ENCODE assay signal across 25 mouse cellular contexts in genomic region chr9:47999632-48000031, GRCm38 (mm10).
DNase-seq lines count a peak whose midpoint lies in the region; ATAC-seq lines count a peak whose summit lies in the region.
"Had no signal": no experiment of that assay in that cellular context is flagged by ENCODE, and none has a peak within 500 bp of the region (broad histone marks: within the 10 kb centered on the region; RNA-seq: fewer than 3 reads in every experiment).

No protein-coding gene starts in this region.

- intact Hi-C loops in left cerebral cortex, postnatal 25 days (cut with DNase I), result no loop called here
- intact Hi-C loops in left cerebral cortex, postnatal 4 days (cut with DNase I), result loop anchor here (10.0 kb wide), 1 partner anchor 125 kb away; no protein-coding TSS in a partner anchor

- H3K27ac ChIP-seq in embryonic facial prominence, embryonic 13.5 days, result no peak overlapping the region
- no peak overlapping the region for H3K27ac ChIP-seq in embryonic facial prominence, embryonic 10.5 days (replicated peaks)
- H3K27ac ChIP-seq: embryonic facial prominence, embryonic 12.5 days; forebrain, embryonic 12.5 days; heart, adult 2 months; hindbrain, embryonic 10.5 days; hindbrain, embryonic 14.5 days had no signal

- DNase-seq in embryonic facial prominence, embryonic 10.5 days (ENCODE audit: low spot score), result no peak
- DNase-seq in layer of hippocampus, adult 18-20 months (ENCODE audit: low spot score in 2 of 2), result peak; percentile 9 to 37
- no peak for DNase-seq in layer of hippocampus, adult 9-10 months (ENCODE audit: low spot score)
- DNase-seq in left cerebral cortex, postnatal 25 days (ENCODE audit: low spot score in 2 of 2), result peak; percentile 26 to 42
- DNase-seq in left cerebral cortex, postnatal 4 days, result no peak
- peak; percentile 31 to 36 for DNase-seq in right cerebral cortex, postnatal 10 days (ENCODE audit: low spot score in 2 of 2)
- no peak for DNase-seq in right cerebral cortex, postnatal 25 days
- DNase-seq: adrenal gland, adult 8-10 months; adrenal gland, postnatal 36 days; B cell, adult 2 months; cerebellum, adult 11 months; cerebellum, adult 8-10 months; cerebellum, postnatal 14 days; embryo, embryonic 11 days; gastrocnemius, postnatal 10 days; heart, adult 2 months had no signal

- H3K4me3 ChIP-seq in embryonic facial prominence, embryonic 13.5 days, result no peak overlapping the region
- no peak overlapping the region for H3K4me3 ChIP-seq in embryonic facial prominence, embryonic 10.5 days
- H3K4me3 ChIP-seq: embryonic facial prominence, embryonic 12.5 days; forebrain, embryonic 12.5 days; heart, adult 2 months; hindbrain, embryonic 10.5 days had no signal

- H3K27me3 ChIP-seq in embryonic facial prominence, embryonic 13.5 days, result no peaks in the 10 kb centered on the region
- no peaks in the 10 kb centered on the region for H3K27me3 ChIP-seq in embryonic facial prominence, embryonic 10.5 days (replicated peaks; ENCODE audit: low read depth, poor library complexity, severe bottlenecking)
- H3K27me3 ChIP-seq: embryonic facial prominence, embryonic 12.5 days had no signal

- H3K4me1 ChIP-seq in embryonic facial prominence, embryonic 13.5 days, result peaks cover 4% of the 10 kb centered on the region; the same call in 1 of the 2 replicates
- peaks cover 2% of the 10 kb centered on the region; the same call in 1 of the 2 replicates for H3K4me1 ChIP-seq in embryonic facial prominence, embryonic 10.5 days
- H3K4me1 ChIP-seq: forebrain, embryonic 12.5 days; hindbrain, embryonic 10.5 days had no signal

- no peak overlapping the region for H3K9ac ChIP-seq in embryonic facial prominence, embryonic 13.5 days
- H3K9ac ChIP-seq: embryonic facial prominence, embryonic 12.5 days; forebrain, embryonic 12.5 days; hindbrain, embryonic 14.5 days had no signal

- no peak for ATAC-seq in embryonic facial prominence, embryonic 13.5 days (ENCODE audit: insufficient number of reproducible peaks, insufficient read depth, low FRiP score, low TSS enrichment, low read depth)
- ATAC-seq: CD4-positive, CD25-positive, alpha-beta regulatory T cell, adult 4 months; forebrain, embryonic 16.5 days had no signal

- peak overlapping the region; percentile 17; the same call in 1 of the 2 replicates for H3K4me2 ChIP-seq in embryonic facial prominence, embryonic 13.5 days
- H3K4me2 ChIP-seq: embryonic facial prominence, embryonic 12.5 days; forebrain, embryonic 12.5 days; heart, embryonic 11.5 days; hindbrain, embryonic 14.5 days had no signal

- 63% methylated on average over 12 of the region's 12 CpGs for WGBS in embryonic facial prominence, embryonic 13.5 days
- 91% methylated on average over 12 of the region's 12 CpGs for WGBS in embryonic facial prominence, embryonic 10.5 days

- no peaks in the 10 kb centered on the region for H3K36me3 ChIP-seq in embryonic facial prominence, embryonic 13.5 days
- H3K36me3 ChIP-seq in embryonic facial prominence, embryonic 10.5 days (replicated peaks), result no peaks in the 10 kb centered on the region
- H3K36me3 ChIP-seq: embryonic facial prominence, embryonic 12.5 days; forebrain, embryonic 12.5 days; G1E; hindbrain, embryonic 10.5 days had no signal

- H3K9me3 ChIP-seq in embryonic facial prominence, embryonic 13.5 days, result no peaks in the 10 kb centered on the region
- no peaks in the 10 kb centered on the region for H3K9me3 ChIP-seq in embryonic facial prominence, embryonic 10.5 days
- H3K9me3 ChIP-seq: embryonic facial prominence, embryonic 12.5 days; forebrain, embryonic 12.5 days; G1E; hindbrain, embryonic 10.5 days had no signal

Comparison
In these comparisons a context has a peak if more than half of its experiments do, and no peak if none do; other contexts are left out.
1. DNase-seq: peak in layer of hippocampus, adult 18-20 months (2 of 2), left cerebral cortex, postnatal 25 days (2 of 2) and right cerebral cortex, postnatal 10 days (2 of 2); none in embryonic facial prominence, embryonic 10.5 days (single experiment), layer of hippocampus, adult 9-10 months (single experiment), left cerebral cortex, postnatal 4 days (single experiment) and right cerebral cortex, postnatal 25 days (single experiment).